Mouse (Mus musculus) stomach, embryonic 14.5 days (tissue): ENCODE measurements around the gene Sipa1l1. TPM values are rescaled to one million over a fixed set of nuclear protein-coding genes. Genes with fewer than 3 reads are reported as not detected.
A peak's percentile ranks its signal among the peaks of the same experiment; 100 is the strongest.
"Not testable (repeated sequence)": the region's sequence is repeated elsewhere in the genome, so short reads cannot be mapped to it uniquely, and the experiment has no call there.

ENCODE experiments used
- ATAC-seq: fragments of 200-750 bp; cut with Nextera tagmentation; 2 replicates; pipeline ENCODE4 v1.8.0; 2017; ENCODE audit warnings: low read depth, moderate TSS enrichment; ENCODE audit not compliant: insufficient number of reproducible peaks, insufficient read depth, low FRiP score
- H3K27ac ChIP-seq: fragments of 300-500 bp; sonication (generic); 2 replicates; pipeline ENCODE4 v1.5.1; 2014; ENCODE audit warnings: mild to moderate bottlenecking, low read length, moderate library complexity, mixed read lengths
- H3K27me3 ChIP-seq: fragments of 300-500 bp; sonication (generic); 2 replicates; pipeline ENCODE4 v1.6.1; 2014; ENCODE audit warnings: low read length, control low read depth, mixed read lengths; ENCODE audit not compliant: control insufficient read depth, insufficient read depth
- H3K36me3 ChIP-seq: fragments of 300-500 bp; sonication (generic); 2 replicates; pipeline ENCODE4 v1.6.1; 2014; ENCODE audit warnings: mild to moderate bottlenecking, control low read depth, low read length, moderate library complexity, mixed read lengths; ENCODE audit not compliant: control insufficient read depth, insufficient read depth
- H3K4me1 ChIP-seq: fragments of 300-500 bp; sonication (generic); 2 replicates; pipeline ENCODE4 v1.6.1; 2014; ENCODE audit warnings: low read length, control low read depth, mixed read lengths; ENCODE audit not compliant: control insufficient read depth, insufficient read depth
- H3K4me2 ChIP-seq: fragments of 300-500 bp; sonication (generic); replicated peaks from 2 replicates; pipeline ENCODE4 v1.6.1; 2014; ENCODE audit warnings: low read depth, low read length, control low read depth
- H3K4me3 ChIP-seq: fragments of 300-500 bp; sonication (generic); 2 replicates; pipeline ENCODE4 v1.5.1; 2014; ENCODE audit warnings: low read depth, low read length, control low read depth
- H3K9ac ChIP-seq: fragments of 300-500 bp; sonication (generic); replicated peaks from 2 replicates; pipeline ENCODE4 v1.6.1; 2014; ENCODE audit warnings: low read depth, mild to moderate bottlenecking, control low read depth, low read length, moderate library complexity, mixed read lengths
- H3K9me3 ChIP-seq: fragments of 300-500 bp; sonication (generic); 2 replicates; pipeline ENCODE4 v1.6.1; 2016; ENCODE audit warnings: low read depth, low read length, control low read depth; ENCODE audit not compliant: control insufficient read depth
- WGBS: fragments of 180-500 bp; shearing (Covaris S2); extraction: QIAGEN DNeasy Blood & Tissue Kit; methylation state at CpG from one replicate; pipeline ENCODE4 v1.1.7; 2014; 5-methylcytosine and 5-hydroxymethylcytosine counted together
- polyA plus RNA-seq: library from polyadenylated mRNA; unstranded; fragments of >200 nt; fragmentation: Nextera tagmentation; extraction: Ambion mirVana; gene quantifications from 2 replicates; pipeline ENCODE4 v1.2.1, GENCODE M21; 2014

Gene Sipa1l1
- polyA plus RNA-seq, 1 experiment from 2014 or later: 44.0 TPM

DNA sequence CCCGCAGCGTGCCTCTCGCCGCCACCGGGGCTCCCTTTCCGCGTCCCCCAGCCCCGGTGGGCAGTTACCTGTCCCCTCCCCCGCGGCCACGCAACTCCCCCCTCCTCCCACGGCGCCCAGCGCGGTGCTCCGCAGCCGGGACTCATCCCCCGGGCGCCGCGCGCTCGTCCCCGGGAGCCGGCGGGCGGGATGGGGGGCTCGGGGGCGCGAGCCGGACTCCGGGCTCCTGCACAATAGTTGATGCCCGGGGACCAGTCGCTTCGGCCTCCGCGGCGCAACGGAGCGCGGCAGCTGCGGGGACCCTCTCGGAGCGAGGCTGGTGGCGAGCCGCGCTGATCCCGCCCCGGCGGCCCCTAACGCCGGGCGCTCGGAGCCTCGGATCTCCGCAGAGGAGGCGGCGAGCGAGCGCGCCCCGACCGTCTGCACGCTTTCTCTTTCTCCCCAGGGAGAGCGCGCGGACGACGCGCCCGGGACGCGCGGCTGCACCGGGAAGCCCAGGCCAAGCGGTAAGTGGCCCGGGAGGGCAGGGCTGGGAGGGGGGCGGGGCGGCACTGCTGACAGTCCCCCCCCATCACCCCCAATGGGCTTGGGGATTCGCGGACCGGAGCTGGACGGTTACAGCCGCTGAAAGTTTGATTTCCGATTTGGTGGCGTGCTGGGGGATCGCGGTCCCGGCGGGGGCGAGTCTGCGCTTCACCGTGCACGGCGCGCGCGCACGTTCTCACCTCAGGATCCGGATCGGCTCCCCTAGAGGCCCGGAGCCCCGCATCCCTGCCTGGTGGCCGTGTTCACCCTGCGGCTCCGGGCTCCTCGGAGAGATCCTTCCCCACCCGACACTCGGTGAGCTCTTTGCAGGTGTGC, 681 bp downstream of the Sipa1l1 start:
- Histone ChIP-seq H3K4me3 (peak overlapping the region; percentile 90), H3K4me2 (peak overlapping the region; percentile 65), H3K36me3 (no peaks in the 10 kb centered on the region), H3K9me3 (no peaks in the 10 kb centered on the region), H3K4me1 (0 out of 2 replicates have a peak, but pooled peaks cover 15% of the 10 kb centered on the region), H3K9ac (peak overlapping the region; percentile 96), H3K27ac (peak overlapping the region; percentile 97), H3K27me3 (no peaks in the 10 kb centered on the region)
- peak; percentile 65 for ATAC-seq
- WGBS: under 1% methylated on average over 93 of the region's 109 CpGs

DNA sequence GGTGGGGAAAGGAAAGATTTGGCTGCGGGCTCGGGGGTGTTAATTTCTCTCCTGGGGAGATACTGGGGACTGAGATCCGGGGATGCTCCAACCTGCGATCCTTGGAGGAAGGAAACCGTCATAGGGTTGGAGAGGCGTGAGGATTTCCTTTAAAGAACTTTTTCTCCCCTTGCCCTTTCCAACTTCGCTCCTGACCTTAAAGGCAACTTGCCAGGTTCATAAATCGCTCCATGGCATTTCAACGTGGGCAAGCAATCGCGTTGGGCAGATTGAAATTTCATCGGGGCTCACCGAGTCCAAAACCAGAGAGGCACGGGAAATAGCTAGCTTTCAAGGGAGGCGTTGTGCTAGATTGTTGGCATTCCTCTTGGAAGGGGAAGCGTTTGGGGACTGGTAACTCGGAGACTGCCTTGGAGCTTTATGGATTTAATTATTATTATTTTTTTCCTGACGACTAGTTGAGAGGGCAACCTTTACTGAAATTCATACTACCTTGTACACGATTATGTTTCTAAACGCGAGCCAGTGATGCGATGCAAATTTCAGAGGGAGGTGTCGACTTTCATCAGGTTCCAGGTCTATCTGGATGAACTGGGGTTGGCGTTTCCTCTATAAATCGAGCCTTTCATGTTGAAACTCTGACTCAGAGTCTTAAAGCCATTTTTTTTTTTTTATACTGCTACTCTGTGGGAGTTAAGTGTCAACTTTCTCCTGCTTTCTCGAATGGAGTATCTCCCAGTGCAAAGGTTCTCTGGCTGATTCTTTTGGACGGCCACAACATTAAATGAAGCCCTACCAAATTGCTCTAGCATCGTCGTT, 1.6 kb downstream of the Sipa1l1 start:
- Histone ChIP-seq H3K36me3 (no peaks in the 10 kb centered on the region), H3K27me3 (no peaks in the 10 kb centered on the region), H3K4me1 (0 out of 2 replicates have a peak, but pooled peaks cover 15% of the 10 kb centered on the region), H3K4me3 (peak overlapping the region; percentile 90), H3K9me3 (no peaks in the 10 kb centered on the region), H3K4me2 (peak overlapping the region; percentile 65), H3K9ac (peak overlapping the region; percentile 96), H3K27ac (peak overlapping the region; percentile 97; the same call in 1 of the 2 replicates)
- WGBS: under 1% methylated on average over 29 of the region's 29 CpGs
- no peak for ATAC-seq

DNA sequence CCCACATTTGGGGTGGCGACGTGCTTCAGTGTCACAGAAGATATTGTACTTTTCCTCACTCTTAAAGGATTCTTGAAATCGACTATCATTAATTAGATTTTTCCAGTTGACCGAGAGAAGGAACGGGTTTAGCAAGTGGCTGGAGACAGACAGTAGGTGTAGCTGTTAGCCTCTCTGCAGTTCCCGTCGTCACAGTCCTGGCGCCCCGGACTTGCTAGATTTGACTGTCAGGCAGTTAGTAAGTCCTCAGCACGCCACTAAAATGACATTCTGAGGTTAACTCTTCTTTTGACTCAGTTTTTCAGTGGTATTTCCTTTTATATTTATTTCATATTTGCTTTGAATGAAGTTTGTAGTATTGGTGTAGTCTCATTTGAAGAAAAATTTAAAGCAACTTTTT, 2.5 kb downstream of the Sipa1l1 start:
- H3K9me3 ChIP-seq: no peaks in the 10 kb centered on the region
- 18% methylated on average over 10 of the region's 10 CpGs for WGBS
- no peak overlapping the region for H3K27ac ChIP-seq
- H3K4me3 ChIP-seq: peak overlapping the region; percentile 90
- H3K4me1 ChIP-seq: 0 out of 2 replicates have a peak, but pooled peaks cover 15% of the 10 kb centered on the region
- peak overlapping the region; percentile 65 for H3K4me2 ChIP-seq
- ATAC-seq: no peak
- H3K36me3 ChIP-seq: no peaks in the 10 kb centered on the region
- no peak overlapping the region for H3K9ac ChIP-seq
- no peaks in the 10 kb centered on the region for H3K27me3 ChIP-seq

DNA sequence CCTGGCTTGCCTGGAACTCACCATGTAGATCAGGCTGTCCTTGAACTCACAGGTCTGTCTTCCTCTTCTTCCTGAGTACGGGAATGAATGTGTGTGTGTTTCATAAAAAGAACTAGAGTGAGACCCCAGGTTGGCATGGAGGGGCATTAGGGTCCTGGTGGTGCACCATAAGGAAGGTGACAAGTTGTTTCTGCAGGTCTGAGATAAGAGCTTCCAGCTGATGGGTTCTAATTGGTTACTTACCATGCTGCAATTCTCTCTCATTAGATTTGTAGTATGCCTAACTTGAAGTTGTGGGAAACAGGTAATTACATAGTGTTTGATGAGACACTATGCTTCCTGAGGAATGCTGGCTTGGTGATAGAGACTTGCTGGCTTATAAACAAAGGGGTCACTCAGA, 4.5 kb downstream of the Sipa1l1 start:
- Histone ChIP-seq H3K27me3 (no peaks in the 10 kb centered on the region), H3K27ac (no peak overlapping the region), H3K9ac (no peak overlapping the region), H3K9me3 (no peaks in the 10 kb centered on the region), H3K4me3 (no peak overlapping the region), H3K36me3 (no peaks in the 10 kb centered on the region), H3K4me1 (0 out of 2 replicates have a peak, but pooled peaks cover 15% of the 10 kb centered on the region), H3K4me2 (no peak overlapping the region)
- WGBS: 82% methylated on average over 1 of the region's 1 CpGs
- no peak for ATAC-seq

DNA sequence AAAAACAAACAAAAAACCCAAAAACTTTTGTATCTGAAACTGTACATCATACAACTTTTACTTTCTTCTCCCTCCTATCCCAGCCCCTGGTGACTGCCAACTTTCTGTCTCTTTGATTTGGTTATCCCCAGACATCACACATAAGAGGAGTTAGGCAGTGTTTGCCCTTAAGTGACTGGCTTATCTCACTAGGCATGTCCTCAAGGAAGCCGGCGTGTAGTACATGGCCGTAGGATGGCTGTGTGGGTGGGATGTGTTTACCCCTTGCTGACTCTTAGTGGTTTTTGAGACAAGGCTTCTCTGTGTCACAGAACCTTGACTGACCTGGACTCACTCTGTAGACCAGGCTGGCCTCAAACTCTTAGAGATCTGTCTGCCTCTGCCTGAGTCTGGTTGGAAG, 6.6 kb downstream of the Sipa1l1 start:
- no peak overlapping the region for H3K4me2 ChIP-seq
- H3K9me3 ChIP-seq: no peaks in the 10 kb centered on the region
- H3K4me3 ChIP-seq: no peak overlapping the region
- ATAC-seq: no peak
- 68% methylated on average over 3 of the region's 3 CpGs for WGBS
- no peak overlapping the region for H3K27ac ChIP-seq
- H3K9ac ChIP-seq: no peak overlapping the region
- 0 out of 2 replicates have a peak, but pooled peaks cover 15% of the 10 kb centered on the region for H3K4me1 ChIP-seq
- no peaks in the 10 kb centered on the region for H3K36me3 ChIP-seq
- H3K27me3 ChIP-seq: no peaks in the 10 kb centered on the region

DNA sequence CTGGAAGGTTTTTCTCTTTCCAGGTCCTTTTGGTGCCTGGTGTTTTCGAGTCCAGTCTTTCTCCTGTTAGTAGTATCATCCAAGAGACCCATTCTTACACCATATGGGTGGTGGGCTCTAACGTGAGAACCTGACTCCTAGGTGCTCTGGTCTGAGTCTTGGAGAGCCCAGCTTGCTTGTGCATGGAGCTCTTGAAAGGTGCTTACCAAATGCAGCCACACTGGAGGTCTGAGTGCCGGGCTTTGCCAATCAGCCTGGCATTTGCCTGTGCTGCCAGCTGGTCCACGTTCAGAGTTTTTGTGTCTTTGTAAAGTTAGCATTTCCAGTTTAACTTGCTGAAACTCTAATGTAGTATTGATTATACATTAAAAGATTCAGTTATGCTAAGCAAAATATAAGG, 9.5 kb downstream of the Sipa1l1 start:
- Histone ChIP-seq H3K9ac (no peak overlapping the region), H3K4me3 (no peak overlapping the region), H3K36me3 (no peaks in the 10 kb centered on the region; the same call in 1 of the 2 replicates), H3K4me1 (0 out of 2 replicates have a peak, but pooled peaks cover 3% of the 10 kb centered on the region), H3K9me3 (no peaks in the 10 kb centered on the region), H3K4me2 (no peak overlapping the region), H3K27ac (no peak overlapping the region), H3K27me3 (no peaks in the 10 kb centered on the region)
- no peak for ATAC-seq
- WGBS: 87% methylated on average over 4 of the region's 4 CpGs

DNA sequence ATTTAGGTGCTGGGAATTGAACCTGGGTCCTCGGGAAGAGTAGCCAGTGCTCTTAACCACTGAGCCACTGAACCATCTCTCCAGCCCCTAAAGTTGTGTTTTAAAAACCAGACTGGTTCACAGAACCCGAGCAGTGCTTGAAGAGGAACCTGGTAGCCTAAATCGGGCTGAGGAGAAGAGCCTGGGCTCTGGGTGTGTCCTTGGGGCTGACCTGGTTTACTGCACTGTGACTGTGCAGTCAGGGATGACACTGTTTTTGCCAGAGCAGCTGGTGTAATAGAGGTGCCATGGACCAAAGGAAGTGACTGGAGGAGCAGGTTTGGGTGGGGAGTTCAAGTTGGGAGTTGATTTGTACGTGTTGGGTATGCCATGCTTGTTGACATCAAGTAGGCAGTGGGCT, 10.5 kb downstream of the Sipa1l1 start:
- no peak for ATAC-seq
- 0 out of 2 replicates have a peak, but pooled peaks cover under 1% of the 10 kb centered on the region for H3K4me1 ChIP-seq
- H3K4me3 ChIP-seq: no peak overlapping the region
- H3K27me3 ChIP-seq: no peaks in the 10 kb centered on the region
- H3K36me3 ChIP-seq: no peaks in the 10 kb centered on the region; the same call in 1 of the 2 replicates
- no peak overlapping the region for H3K4me2 ChIP-seq
- no peak overlapping the region for H3K9ac ChIP-seq
- 90% methylated on average over 4 of the region's 4 CpGs for WGBS
- no peaks in the 10 kb centered on the region for H3K9me3 ChIP-seq
- H3K27ac ChIP-seq: no peak overlapping the region

DNA sequence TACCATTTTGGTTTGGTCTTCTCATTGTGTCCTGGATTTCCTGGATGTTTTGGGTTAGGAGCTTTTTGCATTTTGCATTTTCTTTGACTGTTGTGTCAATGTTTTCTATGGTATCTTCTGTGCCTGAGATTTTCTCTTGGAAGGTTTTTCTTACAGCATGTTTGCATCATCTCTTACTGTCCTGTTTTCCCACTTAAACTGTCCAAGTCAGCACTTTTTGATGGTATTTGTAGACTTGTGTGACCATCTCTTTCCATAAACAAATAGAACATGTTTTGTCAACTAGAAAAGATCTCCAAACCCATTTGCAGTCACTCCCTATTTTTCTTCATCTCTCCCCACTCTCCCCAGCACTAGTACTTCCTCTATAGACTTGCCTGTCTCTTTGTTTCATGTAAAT, 17.0 kb downstream of the Sipa1l1 start:
- H3K4me2 ChIP-seq, H3K9me3 ChIP-seq, H3K27me3 ChIP-seq, ATAC-seq, H3K27ac ChIP-seq, H3K36me3 ChIP-seq, H3K9ac ChIP-seq, H3K4me3 ChIP-seq: not testable (repeated sequence)
- peaks cover 37% of the 10 kb centered on the region for H3K4me1 ChIP-seq
